Mouse (Mus musculus) liver, adult 2 months (tissue): ENCODE results near the gene Gm20388.

Source experiments
- CTCF ChIP-seq: fragments of 200-500 bp; IDR thresholded peaks from 2 replicates; pipeline ENCODE4 v1.5.1; 2011; ENCODE audit warnings: low read depth, low read length, control low read depth
- POLR2A ChIP-seq: fragments of 200-500 bp; IDR thresholded peaks from 2 replicates; pipeline ENCODE4 v1.6.1; 2011; ENCODE audit warnings: low read length, control low read depth; ENCODE audit not compliant: insufficient read depth; ENCODE audit errors: extremely low read depth

DNA sequence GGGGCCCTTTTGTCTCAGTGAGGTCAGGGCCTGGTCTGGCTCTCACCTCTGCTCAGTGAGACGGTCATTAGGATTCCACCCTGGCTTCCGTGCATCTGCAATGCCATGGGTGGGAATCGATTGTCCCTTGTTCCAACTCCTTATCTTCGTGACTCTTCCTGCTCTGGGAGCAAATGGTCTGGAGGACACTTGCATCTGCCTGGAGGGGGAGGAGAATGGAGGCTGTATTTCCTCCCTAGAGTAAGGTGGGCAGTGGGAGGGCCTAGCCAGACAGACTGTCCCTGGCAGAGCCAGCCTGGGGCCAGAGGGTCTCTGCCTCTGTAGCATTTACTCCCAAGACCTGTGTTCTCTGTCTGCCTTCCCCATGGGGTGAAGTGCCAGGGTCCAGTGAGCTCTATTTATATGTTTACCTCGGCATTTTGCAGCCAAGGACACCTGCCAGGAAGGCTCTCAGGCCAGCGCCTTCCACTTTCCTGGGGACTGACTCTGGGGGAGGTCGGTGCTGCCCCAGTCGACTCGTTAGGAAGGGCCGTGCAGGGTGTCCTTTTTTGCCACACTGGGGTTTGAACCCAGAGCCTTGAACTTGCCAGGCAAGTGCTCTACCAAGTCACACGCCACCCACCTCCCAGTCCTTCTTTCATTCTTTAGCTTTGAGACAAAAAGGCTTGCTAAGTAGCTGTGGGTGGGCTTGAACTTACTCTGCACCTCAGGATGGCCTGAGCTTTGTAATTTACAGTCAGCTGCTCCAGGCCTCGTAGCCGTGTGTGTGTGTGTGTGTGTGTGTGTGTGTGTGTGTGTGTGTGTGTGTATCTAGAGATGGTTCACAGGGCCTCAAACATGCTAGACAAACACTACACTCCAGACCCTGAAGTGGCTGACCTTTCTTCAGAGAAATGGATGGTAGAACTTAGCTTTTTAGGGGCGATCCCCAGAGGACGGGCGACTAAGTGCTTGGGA lies 583.1 kb downstream of the Gm20388 start:
- TF ChIP-seq POLR2A (no peak), CTCF (no peak)
